Mouse (Mus musculus): Measurements from ENCODE around the gene Sema3c.
A peak's percentile ranks its signal among the peaks of the same experiment; 100 is the strongest.
"Not testable (repeated sequence)": the region's sequence is repeated elsewhere in the genome, so short reads cannot be mapped to it uniquely, and the experiment has no call there.

Gene Sema3c

GRCm38 (mm10) chr5:17573694-17574380 lies at the start of gene Sema3c:
Gene Sema3c (plus strand): TSS chr5:17574281.
- DNase-seq (ENCODE audit: low spot score in 2 of 2), result no peak

GRCm38 (mm10) chr5:17531165-17531564 lies 42.9 kb upstream of the Sema3c start:
- DNase-seq (ENCODE audit: low spot score in 2 of 2), result not testable (repeated sequence)

GRCm38 (mm10) chr5:17543141-17543540 lies 30.9 kb upstream of the Sema3c start:
- no peak for DNase-seq (ENCODE audit: low spot score in 2 of 2)

GRCm38 (mm10) chr5:17544904-17545449 lies 29.1 kb upstream of the Sema3c start:
- DNase-seq (ENCODE audit: low spot score in 2 of 2), result no peak

GRCm38 (mm10) chr5:17551693-17552092 lies 22.4 kb upstream of the Sema3c start:
- no peak for DNase-seq (ENCODE audit: low spot score in 2 of 2)

- DNase-seq (ENCODE audit: low spot score in 2 of 2), result peak; percentile 21 to 30
Measured at GRCm38 (mm10) chr5:17556073-17556473, 18.0 kb upstream of the Sema3c start.

GRCm38 (mm10) chr5:17556715-17557265 lies 17.3 kb upstream of the Sema3c start:
- no peak for DNase-seq (ENCODE audit: low spot score in 2 of 2)

- DNase-seq (ENCODE audit: low spot score in 2 of 2), result no peak
Measured at GRCm38 (mm10) chr5:17571571-17571970, 2.5 kb upstream of the Sema3c start.

GRCm38 (mm10) chr5:17574413-17575182 lies 517 bp downstream of the Sema3c start:
- DNase-seq (ENCODE audit: low spot score in 2 of 2), result peak; percentile 39 to 50

GRCm38 (mm10) chr5:17575183-17575495 lies 1.1 kb downstream of the Sema3c start:
- DNase-seq (ENCODE audit: low spot score in 2 of 2), result no peak

GRCm38 (mm10) chr5:17576069-17576468 lies 2.0 kb downstream of the Sema3c start:
- DNase-seq (ENCODE audit: low spot score in 2 of 2), result no peak

GRCm38 (mm10) chr5:17582047-17582515 lies 8.0 kb downstream of the Sema3c start:
- no peak for DNase-seq (ENCODE audit: low spot score in 2 of 2)

- no peak for DNase-seq (ENCODE audit: low spot score in 2 of 2)
Measured at GRCm38 (mm10) chr5:17584299-17584945, 10.3 kb downstream of the Sema3c start.

- DNase-seq (ENCODE audit: low spot score in 2 of 2), result no peak
Measured at GRCm38 (mm10) chr5:17586518-17587210, 12.6 kb downstream of the Sema3c start.

- no peak for DNase-seq (ENCODE audit: low spot score in 2 of 2)
Measured at GRCm38 (mm10) chr5:17591908-17592307, 17.8 kb downstream of the Sema3c start.

GRCm38 (mm10) chr5:17601700-17602099 lies 27.6 kb downstream of the Sema3c start:
- DNase-seq (ENCODE audit: low spot score in 2 of 2), result no peak

- no peak for DNase-seq (ENCODE audit: low spot score in 2 of 2)
Measured at GRCm38 (mm10) chr5:17620619-17621018, 46.5 kb downstream of the Sema3c start.

- DNase-seq (ENCODE audit: low spot score in 2 of 2), result no peak
Measured at GRCm38 (mm10) chr5:17622564-17622963, 48.5 kb downstream of the Sema3c start.

- no peak for DNase-seq (ENCODE audit: low spot score in 2 of 2)
Measured at GRCm38 (mm10) chr5:17628606-17629005, 54.5 kb downstream of the Sema3c start.

- no peak for DNase-seq (ENCODE audit: low spot score in 2 of 2)
Measured at GRCm38 (mm10) chr5:17629599-17629998, 55.5 kb downstream of the Sema3c start.

- DNase-seq (ENCODE audit: low spot score in 2 of 2), result no peak
Measured at GRCm38 (mm10) chr5:17639519-17639918, 65.4 kb downstream of the Sema3c start.
